Mouse (Mus musculus) hindbrain, embryonic 16.5 days (tissue): ENCODE data around the gene BC049730. TPM values are rescaled to one million over a fixed set of nuclear protein-coding genes. Genes with fewer than 3 reads are reported as not detected.
"Not testable (repeated sequence)": the region's sequence is repeated elsewhere in the genome, so short reads cannot be mapped to it uniquely, and the experiment has no call there.

Experiments used
- ATAC-seq: fragments of 200-750 bp; cut with Nextera tagmentation; 2 replicates; pipeline ENCODE4 v1.8.0; 2017; ENCODE audit warnings: moderate TSS enrichment, moderate library complexity
- H3K27ac ChIP-seq: fragments of 300-500 bp; sonication (generic); 2 replicates; pipeline ENCODE4 v1.5.1; 2014; ENCODE audit warnings: low read depth, mild to moderate bottlenecking, control low read depth, low read length, moderate library complexity
- H3K27me3 ChIP-seq: fragments of 300-500 bp; sonication (generic); replicated peaks from 2 replicates; pipeline ENCODE4 v1.6.1; 2014; ENCODE audit warnings: low read length; ENCODE audit not compliant: control insufficient read depth, insufficient read depth
- H3K36me3 ChIP-seq: fragments of 300-500 bp; sonication (generic); 2 replicates; pipeline ENCODE4 v1.6.1; 2014; ENCODE audit warnings: mild to moderate bottlenecking, low read length, moderate library complexity, mixed read lengths; ENCODE audit not compliant: control insufficient read depth, insufficient read depth
- H3K4me1 ChIP-seq: fragments of 300-500 bp; sonication (generic); 2 replicates; pipeline ENCODE4 v1.6.1; 2014; ENCODE audit warnings: low read depth, low read length; ENCODE audit not compliant: control insufficient read depth, insufficient read depth
- H3K4me2 ChIP-seq: fragments of 300-500 bp; sonication (generic); 2 replicates; pipeline ENCODE4 v1.6.1; 2014; ENCODE audit warnings: mild to moderate bottlenecking, low read length, control low read depth, moderate library complexity
- H3K4me3 ChIP-seq: fragments of 300-500 bp; sonication (generic); 2 replicates; pipeline ENCODE4 v1.5.1; 2014; ENCODE audit warnings: mild to moderate bottlenecking, low read length, control low read depth, moderate library complexity
- H3K9ac ChIP-seq: fragments of 300-500 bp; sonication (generic); 2 replicates; pipeline ENCODE4 v1.6.1; 2014; ENCODE audit warnings: low read depth, mild to moderate bottlenecking, control low read depth, low read length, moderate library complexity
- H3K9me3 ChIP-seq: fragments of 300-500 bp; sonication (generic); 2 replicates; pipeline ENCODE4 v1.6.1; 2014; ENCODE audit warnings: mild to moderate bottlenecking, low read length, moderate library complexity; ENCODE audit not compliant: control insufficient read depth
- WGBS: fragments of 180-500 bp; shearing (Covaris S2); extraction: QIAGEN DNeasy Blood & Tissue Kit; methylation state at CpG from one replicate; pipeline ENCODE4 v1.1.7; 2014; 5-methylcytosine and 5-hydroxymethylcytosine counted together
- polyA plus RNA-seq: library from polyadenylated mRNA; unstranded; fragments of >200 nt; fragmentation: Nextera tagmentation; extraction: Ambion mirVana; gene quantifications from 2 replicates; pipeline ENCODE4 v1.2.1, GENCODE M21; 2015

The BC049730 gene
- not detected in 2 replicates for polyA plus RNA-seq

- Histone ChIP-seq H3K27ac (no peak within 1 kb of the TSS), H3K4me3 (no peak within 1 kb of the TSS), H3K27me3 (no peaks in the 10 kb centered on the region), H3K36me3 (no peaks in the 10 kb centered on the region), H3K9ac (no peak within 1 kb of the TSS), H3K9me3 (no peaks in the 10 kb centered on the region), H3K4me1 (no peaks in the 10 kb centered on the region), H3K4me2 (no peak within 1 kb of the TSS)
- no peak for ATAC-seq
- WGBS, result 95% methylated on average over 14 of the region's 14 CpGs
Measured at GRCm38 (mm10) chr7:24708832-24709292, at the start of gene BC049730. TSS of gene BC049730 (plus strand) at chr7:24709242.

- Histone ChIP-seq H3K27ac (no peak overlapping the region), H3K4me2 (no peak overlapping the region), H3K36me3 (no peaks in the 10 kb centered on the region), H3K9ac (no peak overlapping the region), H3K27me3 (no peaks in the 10 kb centered on the region), H3K9me3 (no peaks in the 10 kb centered on the region), H3K4me1 (no peaks in the 10 kb centered on the region), H3K4me3 (no peak overlapping the region)
- WGBS, result 61% methylated on average over 12 of the region's 12 CpGs
- no peak for ATAC-seq
Measured at GRCm38 (mm10) chr7:24659737-24660357, 49.2 kb upstream of the BC049730 start.

GRCm38 (mm10) chr7:24661118-24661904 lies 47.7 kb upstream of the BC049730 start:
- H3K4me2 ChIP-seq, result no peak overlapping the region
- 76% methylated on average over 17 of the region's 17 CpGs for WGBS
- H3K9me3 ChIP-seq, result no peaks in the 10 kb centered on the region
- H3K4me3 ChIP-seq, result no peak overlapping the region
- H3K27me3 ChIP-seq, result no peaks in the 10 kb centered on the region
- no peak overlapping the region for H3K27ac ChIP-seq
- ATAC-seq, result no peak
- H3K4me1 ChIP-seq, result no peaks in the 10 kb centered on the region
- H3K9ac ChIP-seq, result no peak overlapping the region
- H3K36me3 ChIP-seq, result no peaks in the 10 kb centered on the region

- H3K27me3 ChIP-seq, result no peaks in the 10 kb centered on the region
- 11% methylated on average over 8 of the region's 8 CpGs for WGBS
Measured at GRCm38 (mm10) chr7:24662575-24662974, 46.5 kb upstream of the BC049730 start.

GRCm38 (mm10) chr7:24664301-24664700 lies 44.7 kb upstream of the BC049730 start:
- WGBS, result 48% methylated on average over 8 of the region's 8 CpGs
- Histone ChIP-seq H3K4me2 (no peak overlapping the region), H3K4me3 (no peak overlapping the region), H3K4me1 (no peaks in the 10 kb centered on the region), H3K27me3 (no peaks in the 10 kb centered on the region), H3K27ac (no peak overlapping the region), H3K36me3 (no peaks in the 10 kb centered on the region), H3K9me3 (no peaks in the 10 kb centered on the region), H3K9ac (no peak overlapping the region)
- ATAC-seq, result no peak

More at GRCm38 (mm10) chr7:24662575-24662974, 46.5 kb upstream of the BC049730 start:
- Histone ChIP-seq H3K4me1 (no peaks in the 10 kb centered on the region), H3K4me3 (no peak overlapping the region), H3K4me2 (no peak overlapping the region), H3K27ac (no peak overlapping the region), H3K36me3 (no peaks in the 10 kb centered on the region), H3K9ac (no peak overlapping the region), H3K9me3 (no peaks in the 10 kb centered on the region)
- peak; percentile 65; the same call in 1 of the 2 replicates for ATAC-seq

GRCm38 (mm10) chr7:24664959-24665358 lies 44.1 kb upstream of the BC049730 start:
- Histone ChIP-seq H3K4me1 (no peaks in the 10 kb centered on the region), H3K4me2 (no peak overlapping the region), H3K4me3 (no peak overlapping the region), H3K36me3 (no peaks in the 10 kb centered on the region), H3K9me3 (no peaks in the 10 kb centered on the region), H3K27ac (no peak overlapping the region), H3K9ac (no peak overlapping the region), H3K27me3 (no peaks in the 10 kb centered on the region)
- 71% methylated on average over 9 of the region's 9 CpGs for WGBS
- no peak for ATAC-seq

- WGBS, result 95% methylated on average over 23 of the region's 23 CpGs
- H3K27ac ChIP-seq, result no peak overlapping the region
- H3K4me2 ChIP-seq, result no peak overlapping the region
- no peaks in the 10 kb centered on the region for H3K27me3 ChIP-seq
- no peaks in the 10 kb centered on the region for H3K9me3 ChIP-seq
- no peaks in the 10 kb centered on the region for H3K4me1 ChIP-seq
- H3K36me3 ChIP-seq, result no peaks in the 10 kb centered on the region
- no peak for ATAC-seq
- no peak overlapping the region for H3K4me3 ChIP-seq
- H3K9ac ChIP-seq, result no peak overlapping the region
Measured at GRCm38 (mm10) chr7:24671944-24672439, 37.0 kb upstream of the BC049730 start.

- WGBS, result 91% methylated on average over 9 of the region's 9 CpGs
- no peaks in the 10 kb centered on the region for H3K36me3 ChIP-seq
- H3K27me3 ChIP-seq, result no peaks in the 10 kb centered on the region
- no peak within 1 kb of the TSS for H3K4me3 ChIP-seq
- no peak within 1 kb of the TSS for H3K4me2 ChIP-seq
- H3K9me3 ChIP-seq, result no peaks in the 10 kb centered on the region
- H3K9ac ChIP-seq, result no peak within 1 kb of the TSS
- no peaks in the 10 kb centered on the region for H3K4me1 ChIP-seq
- ATAC-seq, result no peak
- H3K27ac ChIP-seq, result no peak within 1 kb of the TSS
Measured at GRCm38 (mm10) chr7:24676575-24676974, 32.5 kb upstream of the BC049730 start, which contains the start of gene Tex101. TSS of gene Tex101 (minus strand) at chr7:24676675.

GRCm38 (mm10) chr7:24684121-24684520 lies 24.9 kb upstream of the BC049730 start:
- not testable (repeated sequence) for H3K27ac ChIP-seq, H3K4me1 ChIP-seq, H3K27me3 ChIP-seq, H3K4me2 ChIP-seq, H3K4me3 ChIP-seq, H3K9ac ChIP-seq, H3K36me3 ChIP-seq, ATAC-seq, H3K9me3 ChIP-seq
- 83% methylated on average over 7 of the region's 7 CpGs for WGBS
